Mouse (Mus musculus) limb, embryonic 14.5 days (tissue): ENCODE measurements around the gene Snapc1. TPM values are rescaled to one million over a fixed set of nuclear protein-coding genes. Genes with fewer than 3 reads are reported as not detected.

ENCODE experiments used
- ATAC-seq: fragments of 200-750 bp; cut with Nextera tagmentation; 2 replicates; pipeline ENCODE4 v1.8.0; 2017; ENCODE audit warnings: low read depth, moderate number of reproducible peaks, moderate TSS enrichment; ENCODE audit not compliant: low FRiP score
- DNase-seq: peaks from one replicate; pipeline ENCODE4 v3.0.0-alpha.2; 2015; ENCODE audit warnings: low spot score
- H3K27ac ChIP-seq: fragments of 300-500 bp; sonication (generic); replicated peaks from 2 replicates; pipeline ENCODE4 v1.5.1; 2014; ENCODE audit warnings: low read depth, mild to moderate bottlenecking, low read length, moderate library complexity, mixed read lengths
- H3K27me3 ChIP-seq: fragments of 300-500 bp; sonication (generic); 2 replicates; pipeline ENCODE4 v1.6.1; 2014; ENCODE audit warnings: low read length, mixed read lengths; ENCODE audit not compliant: control insufficient read depth, insufficient read depth
- H3K36me3 ChIP-seq: fragments of 300-500 bp; sonication (generic); 2 replicates; pipeline ENCODE4 v1.6.1; 2014; ENCODE audit warnings: mild to moderate bottlenecking, low read length, moderate library complexity, mixed read lengths; ENCODE audit not compliant: control insufficient read depth, insufficient read depth
- H3K4me1 ChIP-seq: fragments of 300-500 bp; sonication (generic); 2 replicates; pipeline ENCODE4 v1.6.1; 2014; ENCODE audit warnings: antibody characterized with exemption, low read length, mixed read lengths; ENCODE audit not compliant: control insufficient read depth, insufficient read depth
- H3K4me2 ChIP-seq: fragments of 300-500 bp; sonication (generic); replicated peaks from 2 replicates; pipeline ENCODE4 v1.6.1; 2014; ENCODE audit warnings: low read depth, mild to moderate bottlenecking, low read length, moderate library complexity; ENCODE audit not compliant: severe bottlenecking
- H3K4me3 ChIP-seq: fragments of 300-500 bp; sonication (generic); replicated peaks from 2 replicates; pipeline ENCODE4 v1.5.1; 2014; ENCODE audit warnings: low read length
- H3K9ac ChIP-seq: fragments of 300-500 bp; sonication (generic); 2 replicates; pipeline ENCODE4 v1.6.1; 2014; ENCODE audit warnings: mild to moderate bottlenecking, low read depth, low read length, moderate library complexity; ENCODE audit not compliant: severe bottlenecking
- H3K9me3 ChIP-seq: fragments of 300-500 bp; sonication (generic); 2 replicates; pipeline ENCODE4 v1.6.1; 2016; ENCODE audit warnings: low read length; ENCODE audit not compliant: control insufficient read depth
- POLR2A ChIP-seq: fragments of 200-500 bp; IDR thresholded peaks from 2 replicates; pipeline ENCODE4 v1.8.0; 2012; ENCODE audit warnings: inconsistent platforms, mild to moderate bottlenecking, moderate library complexity, borderline replicate concordance; ENCODE audit not compliant: insufficient read depth, insufficient read length; ENCODE audit errors: extremely low read depth
- WGBS: fragments of 180-500 bp; shearing (Covaris S2); extraction: QIAGEN DNeasy Blood & Tissue Kit; methylation state at CpG from one replicate; pipeline ENCODE4 v1.1.7; 2014; 5-methylcytosine and 5-hydroxymethylcytosine counted together
- polyA plus RNA-seq, 2 experiments: library from polyadenylated mRNA; depleted of rRNA in 1 of 2; stranded (reverse) in 1 of 2; unstranded in 1 of 2; fragments of >200 nt; fragmentation: Nextera tagmentation in 1 of 2; extraction: Ambion mirVana in 1 of 2; gene quantifications; 2 replicates each; pipeline versions ENCODE4 v1.2.1 to v1.2.3; 2012 to 2014

Gene Snapc1
- polyA plus RNA-seq, 2 experiments, result 17.2 to 21.6 TPM

DNA sequence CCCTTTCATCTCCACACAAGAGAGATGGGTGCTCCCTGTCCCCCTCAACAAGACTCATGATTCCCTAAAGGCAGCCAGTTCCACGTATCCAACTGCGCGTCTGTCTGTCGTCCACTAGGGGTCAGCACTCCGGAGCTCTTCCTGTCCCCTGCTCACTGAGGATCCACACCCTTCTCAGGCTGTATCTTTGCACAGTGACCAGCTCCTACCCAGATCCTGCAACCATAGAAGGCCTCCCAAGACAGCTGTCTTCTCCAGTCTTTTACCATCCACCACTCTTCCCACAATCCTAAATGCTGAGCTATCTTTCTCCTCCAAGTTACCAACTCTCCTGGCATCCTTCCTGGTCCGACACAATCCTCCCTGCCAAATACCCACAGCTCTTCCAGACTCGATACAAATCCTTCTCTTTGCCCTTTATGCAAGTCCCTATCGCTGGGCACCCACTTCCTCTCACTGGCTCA is 45.2 kb downstream of the Snapc1 start:
- ATAC-seq, result no peak
- no peak overlapping the region for H3K9ac ChIP-seq
- no peak overlapping the region for H3K4me2 ChIP-seq
- no peaks in the 10 kb centered on the region for H3K4me1 ChIP-seq
- no peak for TF ChIP-seq POLR2A
- no peaks in the 10 kb centered on the region for H3K27me3 ChIP-seq
- WGBS, result 26% methylated on average over 8 of the region's 8 CpGs
- peak; percentile 40 for DNase-seq
- no peaks in the 10 kb centered on the region for H3K36me3 ChIP-seq
- no peaks in the 10 kb centered on the region for H3K9me3 ChIP-seq
- H3K27ac ChIP-seq, result no peak overlapping the region
- H3K4me3 ChIP-seq, result no peak overlapping the region

DNA sequence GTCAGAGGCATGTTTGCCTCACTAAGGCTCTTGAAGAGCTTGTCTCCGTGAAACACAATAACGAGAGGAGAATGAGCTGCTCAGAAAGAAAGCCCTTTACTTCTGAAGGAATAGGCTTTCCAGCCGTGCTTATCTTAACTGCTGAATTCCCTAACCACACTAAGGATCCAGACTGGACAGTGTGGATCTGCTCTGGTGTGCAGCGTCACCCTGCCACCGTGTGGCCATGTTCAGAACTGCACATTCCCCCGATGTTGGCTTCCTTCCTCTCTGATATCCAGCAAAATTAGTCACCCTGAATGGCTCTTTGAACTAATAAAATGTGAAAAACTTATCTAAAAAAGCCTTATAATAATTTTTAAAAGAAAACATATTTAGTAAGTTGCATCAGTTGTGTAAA is 49.5 kb downstream of the Snapc1 start:
- H3K4me2 ChIP-seq, result peak overlapping the region; percentile 29
- no peak for TF ChIP-seq POLR2A
- peak; percentile 82 for DNase-seq
- H3K27me3 ChIP-seq, result no peaks in the 10 kb centered on the region
- H3K36me3 ChIP-seq, result no peaks in the 10 kb centered on the region
- no peak overlapping the region for H3K4me3 ChIP-seq
- H3K27ac ChIP-seq, result no peak overlapping the region
- ATAC-seq, result peak; percentile 78; the same call in 1 of the 2 replicates
- WGBS, result 3% methylated on average over 6 of the region's 6 CpGs
- no peaks in the 10 kb centered on the region for H3K9me3 ChIP-seq
- no peak overlapping the region for H3K9ac ChIP-seq
- no peaks in the 10 kb centered on the region for H3K4me1 ChIP-seq

DNA sequence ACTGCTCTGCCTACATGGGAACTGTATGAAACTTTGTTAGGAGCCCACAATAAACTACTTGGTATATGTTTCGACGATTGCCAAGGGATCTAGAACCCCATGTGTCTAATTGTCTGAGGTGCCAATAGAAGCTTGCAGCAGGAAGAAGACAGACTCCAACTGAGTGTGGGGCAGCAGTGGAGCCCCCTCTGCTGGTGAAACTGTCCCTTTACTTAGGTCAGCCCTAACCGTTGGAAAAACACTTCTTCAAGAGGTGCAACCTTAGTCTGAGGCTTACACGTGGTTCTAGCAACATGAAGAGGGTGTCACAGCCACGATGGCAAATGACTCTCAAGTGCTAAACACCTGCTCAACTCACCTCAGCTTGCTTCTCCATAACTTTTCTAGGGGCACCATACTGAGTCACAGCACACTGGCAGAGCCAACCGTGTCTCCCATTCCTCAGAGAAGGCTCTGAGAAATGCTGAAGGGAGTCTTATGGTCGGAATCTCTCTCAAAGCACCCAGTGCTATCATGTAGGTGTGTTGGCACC is 50.5 kb downstream of the Snapc1 start:
- 55% methylated on average over 7 of the region's 7 CpGs for WGBS
- Histone ChIP-seq H3K36me3 (no peaks in the 10 kb centered on the region), H3K27me3 (no peaks in the 10 kb centered on the region), H3K9me3 (no peaks in the 10 kb centered on the region), H3K9ac (no peak overlapping the region), H3K4me1 (no peaks in the 10 kb centered on the region), H3K27ac (no peak overlapping the region), H3K4me2 (no peak overlapping the region), H3K4me3 (no peak overlapping the region)
- no peak for TF ChIP-seq POLR2A
- DNase-seq (no peak), ATAC-seq (no peak)

DNA sequence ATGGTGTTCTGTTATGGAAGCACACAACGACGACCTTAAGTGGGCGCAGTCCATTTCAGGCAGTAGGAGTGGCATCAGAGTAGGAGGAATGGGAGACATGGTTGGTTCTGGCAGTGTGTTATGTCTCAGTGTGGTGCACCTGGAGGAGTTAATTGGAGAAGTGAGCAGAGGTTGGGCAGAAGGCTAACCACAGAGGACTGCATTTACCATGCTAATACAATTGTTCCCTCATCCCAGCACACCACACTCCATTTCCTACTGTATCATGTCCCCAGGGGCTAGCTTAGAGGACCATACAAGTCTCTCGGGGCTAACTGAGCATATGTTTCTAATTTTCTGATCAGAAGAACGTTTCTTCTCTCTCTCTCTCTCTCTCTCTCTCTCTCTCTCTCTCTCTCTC is 51.2 kb downstream of the Snapc1 start:
- no peak overlapping the region for H3K27ac ChIP-seq
- TF ChIP-seq POLR2A, result no peak
- ATAC-seq, result no peak
- H3K9ac ChIP-seq, result no peak overlapping the region
- no peaks in the 10 kb centered on the region for H3K27me3 ChIP-seq
- H3K9me3 ChIP-seq, result no peaks in the 10 kb centered on the region
- H3K4me1 ChIP-seq, result no peaks in the 10 kb centered on the region
- H3K36me3 ChIP-seq, result no peaks in the 10 kb centered on the region
- DNase-seq, result no peak
- H3K4me2 ChIP-seq, result no peak overlapping the region
- WGBS, result 52% methylated on average over 5 of the region's 5 CpGs
- no peak overlapping the region for H3K4me3 ChIP-seq

DNA sequence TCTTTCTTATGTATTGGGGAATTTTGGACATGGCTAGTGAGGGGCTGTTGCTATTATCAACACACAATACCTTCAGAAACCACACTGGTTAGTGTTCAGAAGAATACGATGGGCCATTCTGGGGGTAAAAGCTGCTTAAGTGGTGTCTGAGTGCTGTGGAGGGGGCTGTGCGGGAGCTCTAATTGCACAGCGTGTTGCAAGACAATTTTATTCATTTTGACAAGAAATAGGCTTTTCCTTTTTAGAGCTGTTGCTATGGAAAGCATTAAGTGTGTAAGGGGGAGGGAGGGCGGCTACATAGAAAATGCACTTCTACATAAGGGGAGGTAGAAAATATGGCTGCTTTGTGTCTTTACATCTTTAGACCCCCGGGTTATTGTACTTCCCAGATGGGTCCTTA is 59.0 kb downstream of the Snapc1 start:
- H3K4me3 ChIP-seq, result no peak overlapping the region
- H3K27ac ChIP-seq, result no peak overlapping the region
- no peak for ATAC-seq
- H3K36me3 ChIP-seq, result no peaks in the 10 kb centered on the region
- no peaks in the 10 kb centered on the region for H3K9me3 ChIP-seq
- DNase-seq, result no peak
- no peak overlapping the region for H3K9ac ChIP-seq
- 72% methylated on average over 5 of the region's 5 CpGs for WGBS
- no peak for TF ChIP-seq POLR2A
- no peak overlapping the region for H3K4me2 ChIP-seq
- H3K4me1 ChIP-seq, result no peaks in the 10 kb centered on the region
- H3K27me3 ChIP-seq, result no peaks in the 10 kb centered on the region

DNA sequence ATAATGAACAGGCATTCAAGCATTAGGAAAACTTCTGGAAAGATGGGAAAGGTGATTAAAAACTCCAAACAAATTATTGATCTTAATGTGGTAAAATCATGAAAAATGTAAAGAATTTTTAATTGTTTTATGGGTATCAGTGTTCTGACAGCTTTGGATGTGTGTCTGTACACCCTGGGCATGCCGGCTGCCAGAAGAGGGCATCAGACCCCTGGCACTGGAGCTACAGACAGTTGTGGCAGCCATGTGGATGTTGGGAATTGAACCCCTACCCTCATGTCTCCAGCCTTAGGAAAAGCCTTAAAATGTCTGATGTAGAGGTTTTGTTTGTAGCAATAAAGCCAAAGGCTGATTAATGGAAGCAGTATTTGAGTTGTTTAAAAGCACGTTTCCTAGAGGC is 60.6 kb downstream of the Snapc1 start:
- no peaks in the 10 kb centered on the region for H3K36me3 ChIP-seq
- TF ChIP-seq POLR2A, result no peak
- no peak overlapping the region for H3K4me3 ChIP-seq
- H3K9ac ChIP-seq, result no peak overlapping the region
- no peak for DNase-seq
- H3K27ac ChIP-seq, result no peak overlapping the region
- H3K27me3 ChIP-seq, result no peaks in the 10 kb centered on the region
- no peak overlapping the region for H3K4me2 ChIP-seq
- H3K4me1 ChIP-seq, result no peaks in the 10 kb centered on the region
- no peaks in the 10 kb centered on the region for H3K9me3 ChIP-seq
- ATAC-seq, result no peak
- 83% methylated on average over 2 of the region's 2 CpGs for WGBS

Other genes with a start within 250 kb of the Snapc1 start
- 72.9 and 79.0 TPM in 2 replicates for gene Hif1a, start 63.1 kb upstream of the Snapc1 start, polyA plus RNA-seq (2012; rRNA removed)
- gene Hif1a, start 63.1 kb upstream of the Snapc1 start, polyA plus RNA-seq (2014; fragmentation: Nextera tagmentation; extraction: Ambion mirVana), result 112 and 120 TPM in 2 replicates
- gene Gm49321, start 26.8 kb upstream of the Snapc1 start, polyA plus RNA-seq (2012; rRNA removed), result not detected in 2 replicates
- gene Gm49321, start 26.8 kb upstream of the Snapc1 start, polyA plus RNA-seq (2014; fragmentation: Nextera tagmentation; extraction: Ambion mirVana), result 11.2 and 12.3 TPM in 2 replicates
- gene Syt16, start 33.2 kb downstream of the Snapc1 start, polyA plus RNA-seq (2012; rRNA removed), result 2.4 and 2.8 TPM in 2 replicates
- gene Syt16, start 33.2 kb downstream of the Snapc1 start, polyA plus RNA-seq (2014; fragmentation: Nextera tagmentation; extraction: Ambion mirVana), result 4.3 and 5.0 TPM in 2 replicates